Mouse (Mus musculus) frontal cortex, postnatal 36 days (tissue): Measurements from ENCODE around the gene Cep128.

Experiments
- DNase-seq, 2 experiments: peaks; one replicate each; pipeline ENCODE4 v3.0.0; 2022; ENCODE audit warnings: low spot score in 2 of 2

The Cep128 gene

GRCm38 (mm10) chr12:90971156-90971555, 413.1 kb downstream of the Cep128 start:
- no peak for DNase-seq

DNA sequence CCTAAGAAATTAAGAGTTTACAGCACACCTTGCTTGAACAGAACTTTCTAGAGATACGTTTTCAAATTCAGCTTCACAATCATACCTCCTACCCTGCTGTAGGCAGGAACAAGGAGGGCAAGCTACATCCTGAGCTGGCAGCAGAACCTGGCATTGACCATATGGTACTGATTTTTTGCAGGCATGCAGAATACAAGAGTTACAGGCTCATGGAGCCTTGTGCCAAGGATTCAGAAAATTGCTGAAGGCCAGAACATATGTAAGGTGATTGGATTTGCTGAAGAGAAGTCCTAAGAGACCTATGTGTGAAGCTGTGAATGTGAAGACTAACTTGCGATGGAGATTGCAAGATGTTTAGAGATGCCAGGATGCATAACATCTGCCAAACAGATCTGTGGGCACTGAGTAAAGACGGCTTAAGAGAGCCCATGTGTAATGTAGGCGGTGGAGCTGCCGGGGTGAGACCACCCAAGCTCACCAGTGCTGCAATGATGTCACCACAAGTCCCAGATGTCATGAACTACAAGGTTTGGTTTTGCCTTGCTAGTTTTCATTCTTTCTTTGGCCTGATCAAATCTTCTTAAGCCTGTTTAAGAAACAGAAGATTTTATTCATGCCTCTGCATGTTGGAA, 422.7 kb downstream of the Cep128 start:
- peak; percentile 11 to 12 for DNase-seq

- peak; percentile 5 to 9 for DNase-seq
Measured at GRCm38 (mm10) chr12:90954740-90955473, 429.3 kb downstream of the Cep128 start.
